8 mouse cellular contexts compared by ENCODE assay signal in genomic region chr9:49528943-49529342, GRCm38 (mm10). TPM values are rescaled to one million over a fixed set of nuclear protein-coding genes. Genes with fewer than 3 reads are reported as not detected.
DNase-seq lines count a peak whose midpoint lies in the region; ATAC-seq lines count a peak whose summit lies in the region.

No protein-coding gene starts in this region.

- H3K9ac ChIP-seq in forebrain, embryonic 16.5 days (replicated peaks; ENCODE audit: low read depth, low read length) = no peak overlapping the region

- DNase-seq in adrenal gland, postnatal 14 days = peak; percentile 52
- DNase-seq in adrenal gland, postnatal 25 days = no peak
- DNase-seq in left cerebral cortex, adult 18-20 months (ENCODE audit: low spot score in 2 of 2) = peak; percentile 32 to 34
- no peak for DNase-seq in left cerebral cortex, adult 8-10 months (ENCODE audit: low spot score in 2 of 2)
- DNase-seq in adipocyte (ENCODE audit: low spot score) = peak; percentile 6
- DNase-seq in retina, postnatal 1 day = peak; percentile 73

- peaks cover 2% of the 10 kb centered on the region; the same call in 1 of the 2 replicates for H3K36me3 ChIP-seq in forebrain, embryonic 16.5 days (ENCODE audit: control insufficient read depth, insufficient read depth)

- 47% methylated on average over 10 of the region's 10 CpGs for WGBS in forebrain, embryonic 16.5 days

- 0 out of 2 replicates have a peak, but pooled peaks have one; percentile 24 for ATAC-seq in forebrain, embryonic 16.5 days
- ATAC-seq in CD4-positive, CD25-positive, alpha-beta regulatory T cell, adult 4 months = no peak

- H3K4me2 ChIP-seq in forebrain, embryonic 16.5 days (ENCODE audit: low read length) = no peak overlapping the region

- no peak overlapping the region for H3K27ac ChIP-seq in forebrain, embryonic 16.5 days (ENCODE audit: low read length)

- no peaks in the 10 kb centered on the region for H3K9me3 ChIP-seq in forebrain, embryonic 16.5 days (ENCODE audit: control insufficient read depth, low read length)

- H3K4me1 ChIP-seq in forebrain, embryonic 16.5 days (replicated peaks; ENCODE audit: control insufficient read depth, insufficient read depth, low read length) = peaks cover 4% of the 10 kb centered on the region; the same call in 1 of the 2 replicates

- no peak overlapping the region for H3K4me3 ChIP-seq in forebrain, embryonic 16.5 days (replicated peaks; ENCODE audit: low read length)

- H3K27me3 ChIP-seq in forebrain, embryonic 16.5 days (replicated peaks; ENCODE audit: control insufficient read depth, insufficient read depth, low read length) = no peaks in the 10 kb centered on the region

RNA-seq across cellular contexts. Expression of gene Ttc12, which starts 42.9 kb away (rescaled TPM):
- total RNA-seq in adrenal gland, postnatal 14 days (2021) = 10.3 and 11.9 TPM in 2 replicates
- 14.8 and 15.8 TPM in 2 replicates for total RNA-seq in adrenal gland, postnatal 25 days (2021)
- total RNA-seq in left cerebral cortex, adult 18-20 months (2021) = 1 to 10 TPM; 1.1 to 1.4 TPM
- 1 to 10 TPM; 1.3 to 2.8 (median 2.0) TPM for total RNA-seq in left cerebral cortex, adult 8-10 months (2022)
- polyA plus RNA-seq in forebrain, embryonic 16.5 days (2015; fragmentation: Nextera tagmentation; extraction: Ambion mirVana) = 1.0 and 1.4 TPM in 2 replicates
- polyA plus RNA-seq in CD4-positive, CD25-positive, alpha-beta regulatory T cell, adult 4 months (2017; shearing (Covaris generic)) = not detected

Comparison
In these comparisons a context has a peak if more than half of its experiments do, and no peak if none do; other contexts are left out.
1. DNase-seq: peak in adrenal gland, postnatal 14 days (single experiment), left cerebral cortex, adult 18-20 months (2 of 2), adipocyte (single experiment) and retina, postnatal 1 day (single experiment); none in adrenal gland, postnatal 25 days (single experiment) and left cerebral cortex, adult 8-10 months (0 of 2).